Mouse (Mus musculus): ENCODE results near the gene Asic2. TPM values are rescaled to one million over a fixed set of nuclear protein-coding genes. Genes with fewer than 3 reads are reported as not detected.

The Asic2 gene
- polyA plus RNA-seq, 1 experiment from 2014 or later: 0.27 TPM

DNA sequence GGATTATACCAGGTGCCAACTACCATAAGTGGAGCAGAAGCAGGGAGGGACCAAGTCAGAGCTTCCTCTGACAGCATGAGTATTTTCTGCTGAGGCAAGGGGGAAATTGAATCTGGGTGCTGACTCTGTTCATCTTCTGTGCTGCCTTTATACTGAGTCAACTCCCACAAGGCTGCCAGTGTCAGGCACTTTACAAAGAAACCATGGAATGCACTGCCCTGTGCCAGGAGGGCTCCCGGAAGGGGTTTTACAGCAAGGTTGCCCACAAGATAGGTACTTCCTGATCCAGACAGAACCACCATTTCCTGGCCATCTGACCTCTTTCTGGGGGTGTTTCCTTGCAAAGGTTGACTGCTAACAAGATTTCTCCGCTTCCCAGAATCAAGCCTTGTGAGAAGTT lies 553.7 kb downstream of the Asic2 start:
- ATAC-seq (ENCODE audit: insufficient read depth, low FRiP score): no peak
- WGBS: 75% methylated on average over 2 of the region's 2 CpGs
- no peaks in the 10 kb centered on the region for H3K9me3 ChIP-seq (replicated peaks; ENCODE audit: control insufficient read depth, low read length)
- no peaks in the 10 kb centered on the region for H3K27me3 ChIP-seq (ENCODE audit: control insufficient read depth, insufficient read depth, low read length)
- no peaks in the 10 kb centered on the region for H3K4me1 ChIP-seq (ENCODE audit: control insufficient read depth, insufficient read depth, low read length)
- no peak overlapping the region for H3K4me2 ChIP-seq (ENCODE audit: low read depth, low read length)
- no peak overlapping the region for H3K4me3 ChIP-seq (replicated peaks; ENCODE audit: low read length)
- no peak overlapping the region for H3K9ac ChIP-seq (ENCODE audit: low read length)
- H3K36me3 ChIP-seq (ENCODE audit: control insufficient read depth, insufficient read depth, low read length): no peaks in the 10 kb centered on the region
- H3K27ac ChIP-seq (ENCODE audit: low read length): no peak overlapping the region

DNA sequence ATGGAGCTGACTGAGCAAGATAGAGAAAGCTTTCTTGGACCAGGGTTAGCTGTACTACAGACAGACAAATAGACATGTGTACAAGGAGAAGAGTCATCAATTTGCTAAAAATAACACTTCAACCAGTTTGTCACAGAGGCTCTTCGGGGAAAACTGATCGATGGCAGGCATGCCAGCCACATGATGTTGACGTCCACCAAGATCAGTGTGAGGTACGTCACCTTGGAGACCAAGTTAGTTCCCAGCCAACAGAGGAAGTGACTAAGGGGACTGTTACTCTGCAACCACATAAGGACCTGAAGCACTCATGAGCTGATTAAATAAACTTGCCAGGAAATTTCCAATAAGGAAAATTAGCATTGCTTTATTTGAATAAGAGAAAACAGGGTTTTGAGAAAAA lies 557.0 kb downstream of the Asic2 start:
- H3K4me1 ChIP-seq (ENCODE audit: control insufficient read depth, insufficient read depth, low read length): no peaks in the 10 kb centered on the region
- 42% methylated on average over 4 of the region's 4 CpGs for WGBS

DNA sequence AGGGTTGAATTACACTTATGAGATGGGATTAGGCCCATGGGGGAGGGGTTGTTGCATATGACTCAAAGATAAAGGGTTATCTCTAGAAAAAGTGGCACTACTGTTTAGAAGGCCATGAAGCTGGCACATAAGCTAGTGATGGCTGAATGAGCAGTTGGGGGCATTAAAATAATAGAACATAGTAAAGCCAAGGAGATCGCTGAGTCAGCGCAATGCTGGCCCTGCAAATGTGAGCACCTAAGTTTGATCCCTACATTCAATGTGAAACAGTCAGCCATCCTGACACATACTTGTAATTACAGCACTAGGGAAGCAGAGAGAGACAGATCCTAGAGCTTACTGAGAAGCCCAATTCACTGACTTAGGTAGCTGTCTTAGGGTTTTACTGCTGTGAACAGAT lies 562.3 kb downstream of the Asic2 start:
- H3K27me3 ChIP-seq (ENCODE audit: control insufficient read depth, insufficient read depth, low read length): no peaks in the 10 kb centered on the region
- 95% methylated on average over 2 of the region's 2 CpGs for WGBS
- no peaks in the 10 kb centered on the region for H3K4me1 ChIP-seq (ENCODE audit: control insufficient read depth, insufficient read depth, low read length)
- no peak overlapping the region for H3K9ac ChIP-seq (ENCODE audit: low read length)
- H3K4me3 ChIP-seq (replicated peaks; ENCODE audit: low read length): no peak overlapping the region
- H3K27ac ChIP-seq (ENCODE audit: low read length): no peak overlapping the region
- no peak overlapping the region for H3K4me2 ChIP-seq (ENCODE audit: low read depth, low read length)
- no peak for ATAC-seq (ENCODE audit: insufficient read depth, low FRiP score)
- no peaks in the 10 kb centered on the region for H3K9me3 ChIP-seq (replicated peaks; ENCODE audit: control insufficient read depth, low read length)
- no peaks in the 10 kb centered on the region for H3K36me3 ChIP-seq (ENCODE audit: control insufficient read depth, insufficient read depth, low read length)

More for the DNA sequence above, 557.0 kb downstream of the Asic2 start:
- no peak overlapping the region for H3K27ac ChIP-seq (ENCODE audit: low read length)
- no peak overlapping the region for H3K4me2 ChIP-seq (ENCODE audit: low read depth, low read length)
- no peaks in the 10 kb centered on the region for H3K9me3 ChIP-seq (replicated peaks; ENCODE audit: control insufficient read depth, low read length)
- no peak overlapping the region for H3K9ac ChIP-seq (ENCODE audit: low read length)
- H3K27me3 ChIP-seq (ENCODE audit: control insufficient read depth, insufficient read depth, low read length): no peaks in the 10 kb centered on the region
- H3K4me3 ChIP-seq (replicated peaks; ENCODE audit: low read length): no peak overlapping the region
- no peak for ATAC-seq (ENCODE audit: insufficient read depth, low FRiP score)
- no peaks in the 10 kb centered on the region for H3K36me3 ChIP-seq (ENCODE audit: control insufficient read depth, insufficient read depth, low read length)

DNA sequence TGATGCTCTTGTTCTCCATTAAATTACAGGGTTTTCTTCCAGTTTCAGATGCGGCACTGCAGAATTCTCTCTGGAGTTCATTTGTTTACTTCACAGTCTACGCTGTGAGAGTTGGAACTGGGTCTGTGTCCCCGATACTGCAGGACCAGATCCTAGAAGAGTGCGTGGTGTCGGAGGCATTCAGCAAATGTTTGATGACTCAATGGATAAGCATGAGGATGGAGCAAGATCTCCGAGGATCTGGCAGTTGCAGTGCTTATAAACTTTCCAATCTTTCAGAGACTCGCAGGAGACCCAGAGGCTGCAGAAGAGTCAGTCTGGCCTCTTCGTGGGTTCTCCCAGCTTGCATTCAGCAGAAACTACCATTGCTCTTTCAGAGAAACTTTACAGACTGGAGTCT lies 566.0 kb downstream of the Asic2 start:
- Histone ChIP-seq H3K27me3 (ENCODE audit: control insufficient read depth, insufficient read depth, low read length) (no peaks in the 10 kb centered on the region), H3K4me3 (replicated peaks; ENCODE audit: low read length) (no peak overlapping the region), H3K9ac (ENCODE audit: low read length) (no peak overlapping the region), H3K27ac (ENCODE audit: low read length) (no peak overlapping the region), H3K4me2 (ENCODE audit: low read depth, low read length) (no peak overlapping the region), H3K36me3 (ENCODE audit: control insufficient read depth, insufficient read depth, low read length) (no peaks in the 10 kb centered on the region), H3K9me3 (replicated peaks; ENCODE audit: control insufficient read depth, low read length) (no peaks in the 10 kb centered on the region), H3K4me1 (ENCODE audit: control insufficient read depth, insufficient read depth, low read length) (no peaks in the 10 kb centered on the region)
- ATAC-seq (ENCODE audit: insufficient read depth, low FRiP score): no peak
- 56% methylated on average over 8 of the region's 8 CpGs for WGBS

DNA sequence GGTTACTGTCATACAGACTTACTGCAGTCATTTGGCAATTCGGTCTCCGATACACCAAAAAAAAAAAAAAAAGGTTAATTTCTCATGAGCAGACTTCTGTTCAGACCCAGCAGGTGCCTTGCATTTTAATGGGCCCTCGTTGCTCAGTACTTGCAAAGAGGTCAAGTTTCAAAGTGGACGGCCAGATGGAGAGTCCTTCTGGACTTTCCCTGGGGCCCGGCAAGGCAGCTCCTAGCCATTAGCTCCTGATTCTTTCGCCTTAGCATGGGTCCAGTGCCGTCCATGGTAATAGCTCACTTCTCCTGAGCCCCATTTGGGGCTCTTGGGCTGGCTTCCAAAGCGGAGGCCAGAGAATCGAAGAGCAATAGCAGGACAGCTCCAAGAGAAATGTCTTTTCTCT lies 575.4 kb downstream of the Asic2 start:
- ATAC-seq (ENCODE audit: insufficient read depth, low FRiP score): no peak
- 64% methylated on average over 9 of the region's 9 CpGs for WGBS
- H3K27me3 ChIP-seq (ENCODE audit: control insufficient read depth, insufficient read depth, low read length): no peaks in the 10 kb centered on the region

DNA sequence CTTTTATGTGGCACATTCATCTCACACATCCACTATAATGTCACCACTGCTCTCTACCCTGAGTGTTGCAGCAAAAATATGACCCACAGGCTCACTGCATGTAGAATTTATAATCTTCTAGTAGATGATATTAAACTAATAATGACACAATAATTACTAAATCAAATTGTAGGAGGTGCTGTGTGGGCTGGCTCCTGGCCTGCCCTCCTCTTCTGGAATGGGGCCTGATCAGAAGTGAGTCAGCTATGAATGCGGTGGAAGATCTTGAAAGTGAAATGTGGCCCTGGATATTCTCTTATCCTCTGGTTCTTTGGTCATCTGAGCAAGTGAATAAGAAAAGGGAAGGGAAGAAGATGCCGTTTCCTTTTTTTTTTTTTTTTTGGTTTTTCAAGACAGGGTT lies 582.1 kb downstream of the Asic2 start:
- H3K4me2 ChIP-seq (ENCODE audit: low read depth, low read length): no peak overlapping the region
- no peaks in the 10 kb centered on the region for H3K9me3 ChIP-seq (replicated peaks; ENCODE audit: control insufficient read depth, low read length)
- H3K9ac ChIP-seq (ENCODE audit: low read length): no peak overlapping the region
- no peak overlapping the region for H3K27ac ChIP-seq (ENCODE audit: low read length)
- WGBS: 78% methylated on average over 2 of the region's 2 CpGs
- no peak overlapping the region for H3K4me3 ChIP-seq (replicated peaks; ENCODE audit: low read length)
- no peaks in the 10 kb centered on the region for H3K4me1 ChIP-seq (ENCODE audit: control insufficient read depth, insufficient read depth, low read length)
- ATAC-seq (ENCODE audit: insufficient read depth, low FRiP score): no peak
- H3K36me3 ChIP-seq (ENCODE audit: control insufficient read depth, insufficient read depth, low read length): no peaks in the 10 kb centered on the region
- no peaks in the 10 kb centered on the region for H3K27me3 ChIP-seq (ENCODE audit: control insufficient read depth, insufficient read depth, low read length)

More for the DNA sequence above, 575.4 kb downstream of the Asic2 start:
- H3K27ac ChIP-seq (ENCODE audit: low read length): no peak overlapping the region
- no peaks in the 10 kb centered on the region for H3K4me1 ChIP-seq (ENCODE audit: control insufficient read depth, insufficient read depth, low read length)
- no peak overlapping the region for H3K4me2 ChIP-seq (ENCODE audit: low read depth, low read length)
- no peaks in the 10 kb centered on the region for H3K9me3 ChIP-seq (replicated peaks; ENCODE audit: control insufficient read depth, low read length)
- no peak overlapping the region for H3K9ac ChIP-seq (ENCODE audit: low read length)
- no peak overlapping the region for H3K4me3 ChIP-seq (replicated peaks; ENCODE audit: low read length)
- H3K36me3 ChIP-seq (ENCODE audit: control insufficient read depth, insufficient read depth, low read length): no peaks in the 10 kb centered on the region

DNA sequence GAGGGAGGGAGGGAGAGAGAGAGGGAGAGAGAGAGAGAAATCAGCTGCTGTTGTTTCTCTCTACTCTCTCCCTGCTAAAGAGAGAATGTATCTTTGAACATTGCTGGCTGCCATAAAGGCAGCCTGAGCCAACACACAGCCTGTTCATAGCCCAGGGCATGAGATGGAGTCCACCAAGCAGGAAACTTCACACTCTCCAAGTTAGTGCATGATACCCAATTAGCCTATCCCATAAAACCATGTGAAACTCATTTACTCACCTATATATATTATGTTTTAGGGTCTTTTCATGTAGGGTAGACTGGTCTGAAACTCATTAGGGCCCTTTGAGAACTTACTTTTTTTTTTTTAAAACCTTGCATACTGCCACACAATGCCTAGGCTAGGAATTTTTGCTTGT lies 582.7 kb downstream of the Asic2 start:
- Histone ChIP-seq H3K9ac (ENCODE audit: low read length) (no peak overlapping the region), H3K27me3 (ENCODE audit: control insufficient read depth, insufficient read depth, low read length) (no peaks in the 10 kb centered on the region), H3K36me3 (ENCODE audit: control insufficient read depth, insufficient read depth, low read length) (no peaks in the 10 kb centered on the region), H3K4me1 (ENCODE audit: control insufficient read depth, insufficient read depth, low read length) (no peaks in the 10 kb centered on the region), H3K4me3 (replicated peaks; ENCODE audit: low read length) (no peak overlapping the region), H3K4me2 (ENCODE audit: low read depth, low read length) (no peak overlapping the region), H3K27ac (ENCODE audit: low read length) (no peak overlapping the region), H3K9me3 (replicated peaks; ENCODE audit: control insufficient read depth, low read length) (no peaks in the 10 kb centered on the region)
- ATAC-seq (ENCODE audit: insufficient read depth, low FRiP score): no peak

DNA sequence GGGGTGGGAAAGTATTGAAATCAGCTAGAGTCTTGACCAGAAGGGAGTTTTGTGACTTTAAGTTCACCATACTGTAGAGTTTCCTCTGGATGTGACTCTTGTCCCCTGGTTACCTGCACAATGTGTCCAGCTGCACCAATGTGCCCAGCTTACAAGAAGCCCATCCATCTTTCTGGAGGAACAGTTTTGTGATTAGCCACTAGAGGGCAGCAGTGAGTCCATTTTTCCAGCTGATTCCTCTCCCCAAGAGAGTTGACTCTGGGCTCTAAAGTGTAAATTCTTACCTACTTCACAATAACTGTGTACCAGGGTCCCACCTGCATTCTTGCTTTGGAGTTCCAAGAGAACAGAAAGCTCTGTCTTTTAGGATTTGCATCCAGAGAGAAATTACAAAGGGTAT lies 593.4 kb downstream of the Asic2 start:
- H3K27ac ChIP-seq (ENCODE audit: low read length): no peak overlapping the region
- H3K9ac ChIP-seq (ENCODE audit: low read length): no peak overlapping the region
- H3K27me3 ChIP-seq (ENCODE audit: control insufficient read depth, insufficient read depth, low read length): no peaks in the 10 kb centered on the region
- H3K4me2 ChIP-seq (ENCODE audit: low read depth, low read length): no peak overlapping the region
- H3K9me3 ChIP-seq (replicated peaks; ENCODE audit: control insufficient read depth, low read length): no peaks in the 10 kb centered on the region
- no peaks in the 10 kb centered on the region for H3K4me1 ChIP-seq (ENCODE audit: control insufficient read depth, insufficient read depth, low read length)
- no peaks in the 10 kb centered on the region for H3K36me3 ChIP-seq (ENCODE audit: control insufficient read depth, insufficient read depth, low read length)
- ATAC-seq (ENCODE audit: insufficient read depth, low FRiP score): no peak
- no peak overlapping the region for H3K4me3 ChIP-seq (replicated peaks; ENCODE audit: low read length)

DNA sequence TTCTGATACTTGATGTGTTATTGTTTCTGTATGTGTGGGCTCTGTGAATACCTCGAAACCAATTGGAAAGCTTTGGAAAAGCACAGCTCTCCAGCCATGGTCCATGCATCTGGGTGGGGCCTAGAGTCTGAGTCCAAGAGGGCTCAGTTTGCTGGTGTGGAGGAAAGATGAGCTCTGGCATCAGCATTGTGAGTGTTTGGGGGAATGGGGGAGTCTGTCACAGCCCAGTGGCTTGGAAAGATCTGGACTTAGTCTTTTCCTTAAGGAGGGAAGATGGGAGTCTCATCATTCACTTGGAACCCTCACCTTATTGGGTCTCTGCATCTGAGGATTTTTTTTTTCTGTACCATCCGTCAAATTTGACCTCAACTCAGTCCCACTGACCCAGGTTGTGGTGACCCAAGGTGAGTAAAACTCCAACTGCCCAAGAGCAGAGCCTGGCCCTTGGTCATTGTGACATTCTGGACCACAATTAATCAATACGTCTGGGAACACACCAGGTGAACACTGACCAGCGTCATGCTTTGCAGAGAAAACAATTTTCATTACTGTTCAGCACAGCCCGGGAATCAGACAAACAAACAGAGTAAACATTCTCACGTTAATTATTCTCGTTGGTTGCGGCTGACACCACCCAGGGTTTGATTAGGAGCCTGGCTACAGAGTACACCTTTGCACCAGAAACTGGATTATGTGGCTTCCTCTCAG lies 594.1 kb downstream of the Asic2 start:
- H3K27ac ChIP-seq (ENCODE audit: low read length): no peak overlapping the region
- H3K9me3 ChIP-seq (replicated peaks; ENCODE audit: control insufficient read depth, low read length): no peaks in the 10 kb centered on the region
- H3K9ac ChIP-seq (ENCODE audit: low read length): no peak overlapping the region
- H3K4me1 ChIP-seq (ENCODE audit: control insufficient read depth, insufficient read depth, low read length): no peaks in the 10 kb centered on the region
- no peak overlapping the region for H3K4me2 ChIP-seq (ENCODE audit: low read depth, low read length)
- H3K4me3 ChIP-seq (replicated peaks; ENCODE audit: low read length): no peak overlapping the region
- no peak for ATAC-seq (ENCODE audit: insufficient read depth, low FRiP score)
- WGBS: 50% methylated on average over 8 of the region's 8 CpGs
- no peaks in the 10 kb centered on the region for H3K27me3 ChIP-seq (ENCODE audit: control insufficient read depth, insufficient read depth, low read length)
- no peaks in the 10 kb centered on the region for H3K36me3 ChIP-seq (ENCODE audit: control insufficient read depth, insufficient read depth, low read length)

DNA sequence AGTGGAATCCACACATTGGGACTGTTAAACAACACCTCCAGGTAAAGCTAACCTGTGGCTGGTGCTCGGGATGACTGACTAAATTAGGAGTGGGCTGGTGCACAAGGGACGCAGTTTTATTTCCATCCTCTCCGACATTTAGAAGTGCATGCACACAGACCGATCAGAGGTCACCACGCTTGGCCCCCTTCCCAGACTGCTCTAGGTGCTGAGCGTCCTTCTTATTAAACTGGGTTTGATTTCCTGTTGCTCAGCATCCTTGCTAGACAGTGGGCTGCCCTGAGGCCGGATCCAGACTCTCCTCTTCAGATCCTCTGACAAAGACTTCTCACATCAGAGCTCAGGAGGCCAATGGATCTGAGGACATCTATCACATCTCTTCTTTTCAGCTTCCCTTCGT lies 596.7 kb downstream of the Asic2 start:
- H3K4me1 ChIP-seq (ENCODE audit: control insufficient read depth, insufficient read depth, low read length): no peaks in the 10 kb centered on the region
- H3K9ac ChIP-seq (ENCODE audit: low read length): no peak overlapping the region
- no peak overlapping the region for H3K4me3 ChIP-seq (replicated peaks; ENCODE audit: low read length)
- H3K4me2 ChIP-seq (ENCODE audit: low read depth, low read length): no peak overlapping the region
- H3K27ac ChIP-seq (ENCODE audit: low read length): no peak overlapping the region
- H3K27me3 ChIP-seq (ENCODE audit: control insufficient read depth, insufficient read depth, low read length): no peaks in the 10 kb centered on the region
- ATAC-seq (ENCODE audit: insufficient read depth, low FRiP score): no peak
- H3K9me3 ChIP-seq (replicated peaks; ENCODE audit: control insufficient read depth, low read length): no peaks in the 10 kb centered on the region
- WGBS: 36% methylated on average over 8 of the region's 8 CpGs
- no peaks in the 10 kb centered on the region for H3K36me3 ChIP-seq (ENCODE audit: control insufficient read depth, insufficient read depth, low read length)
